Mouse (Mus musculus) limb, embryonic 11.5 days (tissue): ENCODE results near the gene Rsbn1. TPM values are rescaled to one million over a fixed set of nuclear protein-coding genes. Genes with fewer than 3 reads are reported as not detected.

ENCODE experiments used
- ATAC-seq: fragments of 200-750 bp; cut with Nextera tagmentation; 2 replicates; pipeline ENCODE4 v1.8.0; 2017; ENCODE audit warnings: low read depth; ENCODE audit not compliant: insufficient number of reproducible peaks, low FRiP score, low TSS enrichment
- DNase-seq: peaks from one replicate; pipeline ENCODE4 v3.0.0-alpha.2; 2015; ENCODE audit warnings: low spot score
- H3K27ac ChIP-seq: fragments of 300-500 bp; sonication (generic); replicated peaks from 2 replicates; pipeline ENCODE4 v1.5.1; 2014; ENCODE audit warnings: low read depth, mild to moderate bottlenecking, low read length
- H3K27me3 ChIP-seq: fragments of 300-500 bp; sonication (generic); 2 replicates; pipeline ENCODE4 v1.6.1; 2014; ENCODE audit warnings: mild to moderate bottlenecking, low read length, mixed read lengths; ENCODE audit not compliant: control insufficient read depth, insufficient read depth
- H3K36me3 ChIP-seq: fragments of 300-500 bp; sonication (generic); 2 replicates; pipeline ENCODE4 v1.6.1; 2014; ENCODE audit warnings: mild to moderate bottlenecking, low read length, moderate library complexity, mixed read lengths; ENCODE audit not compliant: control insufficient read depth, insufficient read depth
- H3K4me1 ChIP-seq: fragments of 300-500 bp; sonication (generic); 2 replicates; pipeline ENCODE4 v1.6.1; 2014; ENCODE audit warnings: low read length, mixed read lengths; ENCODE audit not compliant: control insufficient read depth, insufficient read depth
- H3K4me2 ChIP-seq: fragments of 300-500 bp; sonication (generic); 2 replicates; pipeline ENCODE4 v1.6.1; 2014; ENCODE audit warnings: low read depth, mild to moderate bottlenecking, moderate library complexity; ENCODE audit not compliant: severe bottlenecking
- H3K4me3 ChIP-seq: fragments of 300-500 bp; sonication (generic); 2 replicates; pipeline ENCODE4 v1.5.1; 2014; ENCODE audit warnings: low read depth, low read length
- H3K9ac ChIP-seq: fragments of 300-500 bp; sonication (generic); 2 replicates; pipeline ENCODE4 v1.6.1; 2014; ENCODE audit warnings: mild to moderate bottlenecking, low read length
- H3K9me3 ChIP-seq: fragments of 300-500 bp; sonication (generic); 2 replicates; pipeline ENCODE4 v1.6.1; 2016; ENCODE audit warnings: low read length; ENCODE audit not compliant: control insufficient read depth
- WGBS: fragments of 180-500 bp; shearing (Covaris S2); extraction: QIAGEN DNeasy Blood & Tissue Kit; methylation state at CpG from one replicate; pipeline ENCODE4 v1.1.7; 2014; 5-methylcytosine and 5-hydroxymethylcytosine counted together
- polyA plus RNA-seq: library from polyadenylated mRNA; unstranded; fragments of >200 nt; fragmentation: Nextera tagmentation; extraction: Ambion mirVana; gene quantifications from 2 replicates; pipeline ENCODE4 v1.2.1, GENCODE M21; 2014

Rsbn1 gene
- polyA plus RNA-seq, 1 experiment from 2014 or later, result 19.9 TPM

- Histone ChIP-seq H3K4me3 (no peak overlapping the region), H3K27ac (no peak overlapping the region), H3K9me3 (no peaks in the 10 kb centered on the region), H3K9ac (no peak overlapping the region), H3K36me3 (no peaks in the 10 kb centered on the region), H3K27me3 (no peaks in the 10 kb centered on the region), H3K4me1 (peaks cover 7% of the 10 kb centered on the region), H3K4me2 (no peak overlapping the region)
- DNase-seq (no peak), ATAC-seq (no peak)
- WGBS, result 89% methylated on average over 1 of the region's 1 CpGs
Measured at GRCm38 (mm10) chr3:103920094-103920493, 6.2 kb downstream of the Rsbn1 start.

DNA sequence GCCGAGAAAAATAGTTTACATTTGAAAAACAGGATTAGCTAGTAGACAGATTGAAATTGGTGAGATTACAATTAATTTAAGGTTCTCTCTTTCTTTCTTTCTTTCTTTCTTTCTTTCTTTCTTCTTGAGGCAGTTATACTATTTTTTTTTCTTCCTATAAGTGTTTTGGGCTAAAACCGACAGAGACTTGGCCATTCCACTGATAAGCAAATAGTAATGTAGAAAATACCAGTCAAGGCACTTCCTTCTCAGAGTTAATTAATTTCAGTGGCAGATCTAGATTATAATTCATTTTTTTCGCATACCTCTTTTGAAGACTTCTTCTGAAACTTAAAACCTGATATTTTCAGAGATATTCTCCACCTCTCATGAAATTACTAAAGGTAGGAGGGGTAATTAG lies 11.4 kb downstream of the Rsbn1 start:
- H3K4me2 ChIP-seq, result no peak overlapping the region
- no peak overlapping the region for H3K4me3 ChIP-seq
- no peak overlapping the region for H3K27ac ChIP-seq
- ATAC-seq (no peak), DNase-seq (no peak)
- H3K27me3 ChIP-seq, result no peaks in the 10 kb centered on the region
- no peaks in the 10 kb centered on the region for H3K4me1 ChIP-seq
- no peaks in the 10 kb centered on the region for H3K9me3 ChIP-seq
- peaks cover 4% of the 10 kb centered on the region; the same call in 1 of the 2 replicates for H3K36me3 ChIP-seq
- H3K9ac ChIP-seq, result no peak overlapping the region
- 80% methylated on average over 3 of the region's 3 CpGs for WGBS

GRCm38 (mm10) chr3:103927511-103927910 lies 13.6 kb downstream of the Rsbn1 start:
- ATAC-seq, result no peak
- H3K4me2 ChIP-seq, result no peak overlapping the region

GRCm38 (mm10) chr3:103944794-103945562 lies 31.1 kb downstream of the Rsbn1 start:
- Histone ChIP-seq H3K4me2 (no peak overlapping the region), H3K27me3 (no peaks in the 10 kb centered on the region), H3K9me3 (no peaks in the 10 kb centered on the region), H3K4me3 (no peak overlapping the region), H3K36me3 (no peaks in the 10 kb centered on the region), H3K9ac (no peak overlapping the region), H3K4me1 (no peaks in the 10 kb centered on the region), H3K27ac (no peak overlapping the region)
- 87% methylated on average over 1 of the region's 1 CpGs for WGBS
- DNase-seq (no peak), ATAC-seq (no peak)

More at GRCm38 (mm10) chr3:103927511-103927910, 13.6 kb downstream of the Rsbn1 start:
- H3K27me3 ChIP-seq, result no peaks in the 10 kb centered on the region
- H3K4me3 ChIP-seq, result no peak overlapping the region
- H3K9ac ChIP-seq, result no peak overlapping the region
- H3K4me1 ChIP-seq, result no peaks in the 10 kb centered on the region
- DNase-seq, result no peak
- WGBS, result 89% methylated on average over 6 of the region's 6 CpGs
- H3K9me3 ChIP-seq, result no peaks in the 10 kb centered on the region
- H3K36me3 ChIP-seq, result peaks cover 4% of the 10 kb centered on the region
- H3K27ac ChIP-seq, result no peak overlapping the region

DNA sequence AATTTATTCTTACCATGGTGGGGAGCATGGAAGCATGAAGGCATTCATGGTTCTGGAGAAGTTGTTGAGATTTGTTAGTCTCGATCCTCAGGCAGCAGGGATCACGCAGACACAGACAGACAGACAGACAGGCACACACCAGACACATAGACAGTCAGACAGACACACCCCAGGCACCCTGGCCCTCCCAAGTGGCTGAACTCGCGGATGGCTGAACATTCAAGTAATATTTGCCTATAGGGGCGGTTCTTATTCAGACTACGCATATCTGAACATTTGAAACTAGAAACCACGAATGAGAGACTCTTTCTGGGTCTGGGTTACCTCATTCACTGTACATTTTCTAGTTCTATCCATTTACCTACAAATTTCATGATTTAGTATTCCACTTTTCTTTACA lies 34.7 kb downstream of the Rsbn1 start:
- no peak overlapping the region for H3K4me3 ChIP-seq
- DNase-seq (no peak), ATAC-seq (no peak)
- H3K4me1 ChIP-seq, result no peaks in the 10 kb centered on the region
- H3K36me3 ChIP-seq, result no peaks in the 10 kb centered on the region
- H3K9ac ChIP-seq, result no peak overlapping the region
- H3K4me2 ChIP-seq, result no peak overlapping the region
- H3K27ac ChIP-seq, result no peak overlapping the region
- no peaks in the 10 kb centered on the region for H3K9me3 ChIP-seq
- no peaks in the 10 kb centered on the region for H3K27me3 ChIP-seq
- WGBS, result 93% methylated on average over 7 of the region's 7 CpGs

- Histone ChIP-seq H3K36me3 (peaks cover 2% of the 10 kb centered on the region; the same call in 1 of the 2 replicates), H3K9me3 (no peaks in the 10 kb centered on the region)
- WGBS, result 92% methylated on average over 3 of the region's 3 CpGs
Measured at GRCm38 (mm10) chr3:103960622-103961021, 46.7 kb downstream of the Rsbn1 start.

GRCm38 (mm10) chr3:103967231-103967630 lies 53.3 kb downstream of the Rsbn1 start:
- peak overlapping the region; percentile 75 for H3K4me2 ChIP-seq
- 22% methylated on average over 2 of the region's 2 CpGs for WGBS
- H3K27ac ChIP-seq, result peak overlapping the region; percentile 95
- H3K9ac ChIP-seq, result peak overlapping the region; percentile 77
- peak overlapping the region; percentile 63 for H3K4me3 ChIP-seq
- no peaks in the 10 kb centered on the region for H3K9me3 ChIP-seq
- H3K4me1 ChIP-seq, result peaks cover 3% of the 10 kb centered on the region; the same call in 1 of the 2 replicates
- peaks cover 3% of the 10 kb centered on the region; the same call in 1 of the 2 replicates for H3K36me3 ChIP-seq
- ATAC-seq (no peak), DNase-seq (no peak)
- no peaks in the 10 kb centered on the region for H3K27me3 ChIP-seq

More at GRCm38 (mm10) chr3:103960622-103961021, 46.7 kb downstream of the Rsbn1 start:
- Histone ChIP-seq H3K4me3 (no peak overlapping the region), H3K27me3 (no peaks in the 10 kb centered on the region), H3K27ac (no peak overlapping the region), H3K9ac (no peak overlapping the region), H3K4me2 (no peak overlapping the region), H3K4me1 (no peaks in the 10 kb centered on the region)
- no peak for DNase-seq
- ATAC-seq, result no peak

DNA sequence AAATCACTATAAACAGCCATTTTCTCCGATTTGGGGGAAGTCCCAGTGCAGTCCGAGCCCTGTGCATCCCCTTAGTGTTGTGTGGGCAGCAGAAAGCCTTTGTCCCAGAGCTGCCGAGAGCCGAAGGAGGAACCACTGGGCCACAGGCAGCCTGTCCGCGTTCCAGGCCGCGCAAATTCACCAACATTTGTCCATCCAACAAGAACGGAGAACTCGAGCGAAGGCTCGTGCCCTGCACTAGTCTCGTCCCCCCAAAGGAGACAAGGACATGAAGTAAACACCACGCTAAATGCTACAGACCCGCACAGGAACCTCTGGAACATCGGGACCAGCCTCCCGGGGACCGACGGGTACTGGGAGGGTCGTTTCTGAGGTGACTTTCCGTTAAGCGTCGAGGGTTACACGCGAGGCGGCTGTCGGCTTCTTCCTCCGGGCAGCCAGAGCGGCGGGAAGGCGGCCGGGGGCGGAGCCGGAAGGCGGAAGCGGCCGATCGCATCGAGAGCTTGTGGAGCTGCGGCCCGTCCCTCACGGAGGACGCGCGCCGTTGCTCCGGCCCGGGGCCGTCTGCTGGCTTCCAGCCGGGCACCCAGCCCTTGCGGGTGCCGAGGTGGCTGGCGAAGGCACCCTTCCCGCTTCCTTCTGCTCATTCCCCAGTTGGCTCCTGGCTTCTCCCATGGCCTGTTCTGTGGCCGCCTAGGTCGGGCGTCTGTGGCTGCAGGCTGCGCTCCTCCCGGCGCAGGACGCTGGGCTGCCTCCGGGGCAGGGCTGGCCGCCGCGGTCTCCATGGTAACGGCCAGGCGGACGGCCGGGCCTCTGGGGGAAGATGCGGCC lies 54.2 kb downstream of the Rsbn1 start, which contains the start of gene Phtf1:
TSS of gene Phtf1 (plus strand) at position 250 of the 831 bp plus-strand sequence.
- Histone ChIP-seq H3K4me3 (peak within 1 kb of the TSS; percentile 63), H3K9me3 (no peaks in the 10 kb centered on the region), H3K9ac (peak within 1 kb of the TSS; percentile 77), H3K4me1 (peaks cover 3% of the 10 kb centered on the region; the same call in 1 of the 2 replicates), H3K27ac (peak within 1 kb of the TSS; percentile 95), H3K4me2 (peak within 1 kb of the TSS; percentile 75), H3K36me3 (peaks cover 5% of the 10 kb centered on the region; the same call in 1 of the 2 replicates), H3K27me3 (no peaks in the 10 kb centered on the region)
- WGBS, result under 1% methylated on average over 63 of the region's 70 CpGs
- ATAC-seq, result peak; percentile 98
- DNase-seq, result peak; percentile 88
